Mouse (Mus musculus) 3134 (cell line): ENCODE results near the gene Pcnx2.

ENCODE experiments used
- DNase-seq: peaks from one replicate; pipeline ENCODE4 v3.0.0-alpha.2; 2011; ENCODE audit warnings: low spot score; ENCODE audit not compliant: insufficient read length; ENCODE audit errors: extremely low read depth

The Pcnx2 gene

GRCm38 (mm10) chr8:125725037-125725820, 172.9 kb downstream of the Pcnx2 start:
- no peak for DNase-seq

GRCm38 (mm10) chr8:125723437-125723836, 174.7 kb downstream of the Pcnx2 start:
- DNase-seq: peak; percentile 30

GRCm38 (mm10) chr8:125722675-125723074, 175.4 kb downstream of the Pcnx2 start:
- DNase-seq: no peak

GRCm38 (mm10) chr8:125718914-125719313, 179.2 kb downstream of the Pcnx2 start:
- DNase-seq: no peak

- DNase-seq: no peak
Observed at GRCm38 (mm10) chr8:125716613-125717012, 181.5 kb downstream of the Pcnx2 start.

GRCm38 (mm10) chr8:125716211-125716610, 181.9 kb downstream of the Pcnx2 start:
- no peak for DNase-seq

GRCm38 (mm10) chr8:125711514-125711913, 186.6 kb downstream of the Pcnx2 start:
- no peak for DNase-seq

GRCm38 (mm10) chr8:125709171-125709570, 188.9 kb downstream of the Pcnx2 start:
- no peak for DNase-seq

GRCm38 (mm10) chr8:125705816-125706215, 192.3 kb downstream of the Pcnx2 start:
- no peak for DNase-seq

GRCm38 (mm10) chr8:125704434-125704833, 193.7 kb downstream of the Pcnx2 start:
- DNase-seq: no peak

GRCm38 (mm10) chr8:125702868-125703473, 195.1 kb downstream of the Pcnx2 start:
- DNase-seq: no peak
